Mouse (Mus musculus): Measurements from ENCODE around the gene Pclo.

GRCm38 (mm10) chr5:14834155-14834991 is 319.7 kb downstream of the Pclo start:
- TF ChIP-seq CTCF (IDR thresholded peaks at IDR 0.05; ENCODE audit: control insufficient read depth, insufficient read depth, low read length) (no peak), POLR2A (IDR thresholded peaks at IDR 0.05; ENCODE audit: borderline replicate concordance, control insufficient read depth, low read depth, low read length) (no peak)

All from bone marrow, adult 2 months (tissue).